Mouse (Mus musculus): ENCODE results near the gene Dst.

DNA sequence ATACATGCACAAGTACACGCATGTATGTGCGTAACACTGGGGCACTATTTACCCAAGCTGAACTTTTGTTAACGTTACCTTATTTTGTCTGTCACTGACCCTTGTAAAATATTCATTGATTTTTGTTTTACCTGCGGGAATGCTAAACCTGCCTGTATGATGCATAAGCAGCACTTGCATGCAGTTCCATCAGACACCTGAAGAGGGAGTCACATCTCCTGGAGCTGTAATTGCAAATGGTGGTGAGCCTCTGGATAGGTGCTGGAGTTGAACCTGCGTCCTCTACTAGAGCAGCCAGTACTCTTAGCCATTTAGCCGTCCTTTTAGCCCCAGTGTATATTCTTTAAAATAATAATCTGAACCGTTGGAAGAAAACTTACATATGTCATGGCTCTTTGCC is 185.6 kb downstream of the Dst start:
- TF ChIP-seq POLR2A (IDR thresholded peaks at IDR 0.05; ENCODE audit: insufficient read length, low read depth) (no peak), TCF3 (IDR thresholded peaks at IDR 0.05; ENCODE audit: insufficient read length, low read depth) (no peak), E2F4 (IDR thresholded peaks at IDR 0.05; ENCODE audit: insufficient read depth) (no peak), POLR2AphosphoS2 (IDR thresholded peaks at IDR 0.05; ENCODE audit: insufficient read length, low read depth) (no peak), CEBPB (IDR thresholded peaks at IDR 0.05; ENCODE audit: insufficient read depth, poor library complexity, severe bottlenecking) (no peak), MAX (IDR thresholded peaks at IDR 0.05; ENCODE audit: low read depth) (no peak), USF1 (IDR thresholded peaks at IDR 0.05; ENCODE audit: low read depth) (no peak), MYOD1 (IDR thresholded peaks at IDR 0.05; ENCODE audit: control insufficient read depth in 1 of 3, insufficient read length in 2 of 3, low read depth in 2 of 3) (no peak), REST (IDR thresholded peaks at IDR 0.05; ENCODE audit: insufficient read depth, insufficient read length) (no peak)

Data from myocyte (in vitro differentiated cells).